Mouse (Mus musculus) gastrocnemius, postnatal 36 days (tissue): Measurements from ENCODE around the gene Pex10. TPM values are rescaled to one million over a fixed set of nuclear protein-coding genes. Genes with fewer than 3 reads are reported as not detected.

ENCODE experiments used
- total RNA-seq, 2 experiments: library from RNA; stranded (reverse); gene quantifications; 2 replicates each; pipeline ENCODE4 v1.2.3; 2021

The Pex10 gene
- total RNA-seq, 2 experiments from 2014 or later: 11.9 to 13.2 TPM

Other genes starting within 250 kb of the Pex10 start
- gene Ttc34, start 229.6 kb upstream of the Pex10 start, total RNA-seq: not detected
- gene Mmel1, start 197.4 kb upstream of the Pex10 start, total RNA-seq: under 1 TPM in 1 of 2 experiments, not detected in 1; 0.20 TPM
- 100 to 1,000 TPM in 1 of 2 experiments, 10 to 100 TPM in 1; 89.1 to 111 TPM for gene Fam213b, start 167.9 kb upstream of the Pex10 start, total RNA-seq
- gene Tnfrsf14, start 138.5 kb upstream of the Pex10 start, total RNA-seq: 1 to 10 TPM; 1.4 to 1.6 TPM
- gene Hes5, start 106.1 kb upstream of the Pex10 start, total RNA-seq: not detected
- 10 to 100 TPM; 30.5 to 33.2 TPM for gene Pank4, start 102.9 kb upstream of the Pex10 start, total RNA-seq
- under 1 TPM; 0.26 to 0.47 TPM for gene Plch2, start 10.2 kb upstream of the Pex10 start, total RNA-seq
- gene Rer1, start 19.4 kb downstream of the Pex10 start, total RNA-seq: 10 to 100 TPM; 46.1 to 50.3 TPM
- 1 to 10 TPM; 1.5 to 1.8 TPM for gene Morn1, start 19.6 kb downstream of the Pex10 start, total RNA-seq
- 10 to 100 TPM; 28.7 to 30.2 TPM for gene Ski, start 155.6 kb downstream of the Pex10 start, total RNA-seq
- 1 to 10 TPM; 3.1 to 4.7 TPM for gene Faap20, start 182.8 kb downstream of the Pex10 start, total RNA-seq